Mouse (Mus musculus): ENCODE measurements at regions not wholly inside any gene's neighbourhood (a gene's known extent, or its start where the extent isn't known, plus 50 kb on each side); places are given as distances from the start of the nearest gene placed in this dataset.

DNA sequence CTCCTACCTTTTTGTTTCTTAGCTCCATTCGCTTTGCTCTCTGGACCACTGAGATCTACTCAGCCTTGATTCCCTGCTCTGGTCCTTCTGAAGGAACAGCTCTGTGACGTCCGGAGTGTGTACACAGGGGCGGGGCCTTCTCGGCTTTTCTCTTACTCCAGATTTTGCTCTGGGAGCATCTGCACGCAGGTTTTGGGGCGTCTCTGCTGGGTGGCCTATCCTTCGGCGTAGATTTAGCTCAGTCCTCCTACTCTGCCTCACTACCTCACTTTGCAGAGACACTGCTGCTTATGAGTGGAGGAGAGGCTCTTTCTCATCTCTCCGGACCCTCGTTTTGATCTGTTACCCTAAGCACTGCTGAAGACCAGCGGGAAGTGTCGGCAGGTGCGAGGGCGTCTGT, 161.4 kb downstream of the Nucb2 start:
- no peak overlapping the region for H3K27ac ChIP-seq (ENCODE audit: low read length)
- H3K4me2 ChIP-seq (ENCODE audit: low read length): no peak overlapping the region
- H3K27me3 ChIP-seq (ENCODE audit: control insufficient read depth, insufficient read depth, low read depth, low read length): no peaks in the 10 kb centered on the region
- no peaks in the 10 kb centered on the region for H3K9me3 ChIP-seq (replicated peaks; ENCODE audit: control insufficient read depth, low read length, poor library complexity, severe bottlenecking)
- 90% methylated on average over 15 of the region's 15 CpGs for WGBS
- H3K4me3 ChIP-seq (ENCODE audit: low read depth, low read length): no peak overlapping the region
- no peak for ATAC-seq
- no peaks in the 10 kb centered on the region for H3K36me3 ChIP-seq (ENCODE audit: control insufficient read depth, insufficient read depth, low read length)
- H3K9ac ChIP-seq (ENCODE audit: low read depth, low read length): no peak overlapping the region
- no peaks in the 10 kb centered on the region for H3K4me1 ChIP-seq (ENCODE audit: control insufficient read depth, insufficient read depth, low read length)

- Histone ChIP-seq H3K36me3 (ENCODE audit: control insufficient read depth, insufficient read depth, low read length) (no peaks in the 10 kb centered on the region), H3K9ac (ENCODE audit: low read depth, low read length) (no peak overlapping the region), H3K4me2 (ENCODE audit: low read length) (peak overlapping the region; percentile 29), H3K27ac (ENCODE audit: low read length) (no peak overlapping the region), H3K4me3 (ENCODE audit: low read depth, low read length) (no peak overlapping the region; the same call in 1 of the 2 replicates), H3K4me1 (ENCODE audit: control insufficient read depth, insufficient read depth, low read length) (peaks cover 11% of the 10 kb centered on the region; the same call in 1 of the 2 replicates), H3K9me3 (replicated peaks; ENCODE audit: control insufficient read depth, low read length, poor library complexity, severe bottlenecking) (no peaks in the 10 kb centered on the region), H3K27me3 (ENCODE audit: control insufficient read depth, insufficient read depth, low read depth, low read length) (no peaks in the 10 kb centered on the region)
- ATAC-seq: peak; percentile 45; the same call in 1 of the 2 replicates
- 45% methylated on average over 16 of the region's 16 CpGs for WGBS
Observed at GRCm38 (mm10) chr7:116674199-116675019, 170.2 kb downstream of the Nucb2 start.

GRCm38 (mm10) chr7:116676696-116677095, 172.5 kb downstream of the Nucb2 start:
- H3K4me3 ChIP-seq (ENCODE audit: low read depth, low read length): no peak overlapping the region
- no peaks in the 10 kb centered on the region for H3K9me3 ChIP-seq (replicated peaks; ENCODE audit: control insufficient read depth, low read length, poor library complexity, severe bottlenecking)
- no peak for ATAC-seq
- H3K27me3 ChIP-seq (ENCODE audit: control insufficient read depth, insufficient read depth, low read depth, low read length): no peaks in the 10 kb centered on the region
- peaks cover 11% of the 10 kb centered on the region; the same call in 1 of the 2 replicates for H3K4me1 ChIP-seq (ENCODE audit: control insufficient read depth, insufficient read depth, low read length)
- 85% methylated on average over 1 of the region's 1 CpGs for WGBS
- H3K36me3 ChIP-seq (ENCODE audit: control insufficient read depth, insufficient read depth, low read length): no peaks in the 10 kb centered on the region
- no peak overlapping the region for H3K4me2 ChIP-seq (ENCODE audit: low read length)
- H3K9ac ChIP-seq (ENCODE audit: low read depth, low read length): no peak overlapping the region
- no peak overlapping the region for H3K27ac ChIP-seq (ENCODE audit: low read length)

DNA sequence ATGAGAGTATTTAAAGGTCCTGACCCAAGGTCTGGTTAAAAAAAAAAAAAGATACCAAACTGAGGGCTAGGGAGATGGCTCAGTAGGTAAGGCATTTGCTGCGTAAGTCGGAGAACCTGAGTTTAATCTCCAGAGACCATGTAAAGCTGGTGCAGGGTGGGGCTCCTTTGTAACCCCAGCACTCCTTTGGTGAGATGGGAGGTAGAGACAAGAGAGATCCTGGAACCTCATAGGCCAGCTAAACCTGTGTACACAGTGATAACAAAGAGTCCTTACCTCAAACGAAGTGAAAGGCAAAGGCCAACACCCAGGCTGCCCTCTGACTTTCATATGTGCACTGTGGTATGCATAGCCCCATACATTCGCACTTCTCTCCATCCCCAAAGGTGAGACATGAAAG, 175.0 kb downstream of the Nucb2 start:
- Histone ChIP-seq H3K4me3 (ENCODE audit: low read depth, low read length) (no peak overlapping the region), H3K27me3 (ENCODE audit: control insufficient read depth, insufficient read depth, low read depth, low read length) (no peaks in the 10 kb centered on the region), H3K9ac (ENCODE audit: low read depth, low read length) (no peak overlapping the region), H3K27ac (ENCODE audit: low read length) (no peak overlapping the region), H3K4me1 (ENCODE audit: control insufficient read depth, insufficient read depth, low read length) (peaks cover 7% of the 10 kb centered on the region; the same call in 1 of the 2 replicates), H3K9me3 (replicated peaks; ENCODE audit: control insufficient read depth, low read length, poor library complexity, severe bottlenecking) (no peaks in the 10 kb centered on the region), H3K36me3 (ENCODE audit: control insufficient read depth, insufficient read depth, low read length) (no peaks in the 10 kb centered on the region), H3K4me2 (ENCODE audit: low read length) (no peak overlapping the region)
- 79% methylated on average over 4 of the region's 4 CpGs for WGBS
- ATAC-seq: no peak

DNA sequence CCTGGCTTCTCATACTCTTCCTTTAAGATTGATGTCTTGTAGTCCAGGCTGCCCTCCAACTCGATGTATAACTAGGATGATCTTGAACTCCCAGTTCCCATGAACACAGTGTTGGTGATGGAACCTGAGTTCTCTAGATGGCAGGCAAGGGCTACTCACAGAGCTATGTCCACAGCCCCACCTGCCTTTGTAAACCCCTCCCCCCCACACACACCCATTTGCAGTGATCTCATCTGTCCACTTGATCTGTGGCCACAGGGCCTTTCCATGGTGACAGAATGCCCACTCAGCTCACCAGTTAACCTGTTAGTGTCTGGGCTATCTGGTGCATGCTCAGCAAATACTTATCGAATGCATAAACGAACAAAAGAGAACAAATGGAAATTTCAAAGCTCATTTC, 176.4 kb downstream of the Nucb2 start:
- H3K4me2 ChIP-seq (ENCODE audit: low read length): no peak overlapping the region
- no peak overlapping the region for H3K27ac ChIP-seq (ENCODE audit: low read length)
- no peaks in the 10 kb centered on the region for H3K4me1 ChIP-seq (ENCODE audit: control insufficient read depth, insufficient read depth, low read length)
- H3K9me3 ChIP-seq (replicated peaks; ENCODE audit: control insufficient read depth, low read length, poor library complexity, severe bottlenecking): no peaks in the 10 kb centered on the region
- 83% methylated on average over 3 of the region's 3 CpGs for whole genome bisulfite sequencing
- ATAC-seq: no peak
- H3K27me3 ChIP-seq (ENCODE audit: control insufficient read depth, insufficient read depth, low read depth, low read length): no peaks in the 10 kb centered on the region
- H3K36me3 ChIP-seq (ENCODE audit: control insufficient read depth, insufficient read depth, low read length): no peaks in the 10 kb centered on the region
- H3K4me3 ChIP-seq (ENCODE audit: low read depth, low read length): no peak overlapping the region
- H3K9ac ChIP-seq (ENCODE audit: low read depth, low read length): no peak overlapping the region

DNA sequence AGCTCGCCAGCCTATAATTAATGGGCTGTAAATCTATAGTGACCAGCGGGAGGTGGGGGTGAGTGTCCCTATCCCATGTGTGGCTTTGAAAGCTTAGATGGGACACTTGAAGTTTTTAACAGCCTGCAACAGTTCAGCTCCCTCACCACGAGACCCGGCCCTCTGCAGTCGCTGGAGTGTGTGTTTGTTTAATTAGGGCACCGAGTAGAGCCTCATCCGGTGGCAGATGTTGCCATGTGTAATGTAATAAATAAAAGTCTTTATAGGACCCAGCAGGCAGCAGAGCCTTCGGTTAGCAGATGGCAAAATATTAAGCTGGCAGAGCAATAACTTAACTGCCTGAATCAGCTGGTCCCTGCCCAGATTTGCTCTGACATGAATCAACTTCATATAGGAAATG, 177.1 kb downstream of the Nucb2 start:
- 52% methylated on average over 8 of the region's 8 CpGs for WGBS
- Histone ChIP-seq H3K4me3 (ENCODE audit: low read depth, low read length) (no peak overlapping the region), H3K27me3 (ENCODE audit: control insufficient read depth, insufficient read depth, low read depth, low read length) (no peaks in the 10 kb centered on the region), H3K4me2 (ENCODE audit: low read length) (no peak overlapping the region), H3K27ac (ENCODE audit: low read length) (no peak overlapping the region), H3K9me3 (replicated peaks; ENCODE audit: control insufficient read depth, low read length, poor library complexity, severe bottlenecking) (no peaks in the 10 kb centered on the region), H3K9ac (ENCODE audit: low read depth, low read length) (no peak overlapping the region), H3K36me3 (ENCODE audit: control insufficient read depth, insufficient read depth, low read length) (no peaks in the 10 kb centered on the region), H3K4me1 (ENCODE audit: control insufficient read depth, insufficient read depth, low read length) (no peaks in the 10 kb centered on the region)
- ATAC-seq: no peak

- Histone ChIP-seq H3K4me3 (ENCODE audit: low read depth, low read length) (no peak overlapping the region), H3K9ac (ENCODE audit: low read depth, low read length) (no peak overlapping the region), H3K27me3 (ENCODE audit: control insufficient read depth, insufficient read depth, low read depth, low read length) (no peaks in the 10 kb centered on the region), H3K27ac (ENCODE audit: low read length) (no peak overlapping the region), H3K4me1 (ENCODE audit: control insufficient read depth, insufficient read depth, low read length) (peaks cover 5% of the 10 kb centered on the region), H3K9me3 (replicated peaks; ENCODE audit: control insufficient read depth, low read length, poor library complexity, severe bottlenecking) (no peaks in the 10 kb centered on the region; the same call in 1 of the 2 replicates), H3K4me2 (ENCODE audit: low read length) (no peak overlapping the region), H3K36me3 (ENCODE audit: control insufficient read depth, insufficient read depth, low read length) (no peaks in the 10 kb centered on the region)
- ATAC-seq: no peak
- 83% methylated on average over 2 of the region's 2 CpGs for WGBS
Observed at GRCm38 (mm10) chr7:116700409-116700808, 196.2 kb downstream of the Nucb2 start.

DNA sequence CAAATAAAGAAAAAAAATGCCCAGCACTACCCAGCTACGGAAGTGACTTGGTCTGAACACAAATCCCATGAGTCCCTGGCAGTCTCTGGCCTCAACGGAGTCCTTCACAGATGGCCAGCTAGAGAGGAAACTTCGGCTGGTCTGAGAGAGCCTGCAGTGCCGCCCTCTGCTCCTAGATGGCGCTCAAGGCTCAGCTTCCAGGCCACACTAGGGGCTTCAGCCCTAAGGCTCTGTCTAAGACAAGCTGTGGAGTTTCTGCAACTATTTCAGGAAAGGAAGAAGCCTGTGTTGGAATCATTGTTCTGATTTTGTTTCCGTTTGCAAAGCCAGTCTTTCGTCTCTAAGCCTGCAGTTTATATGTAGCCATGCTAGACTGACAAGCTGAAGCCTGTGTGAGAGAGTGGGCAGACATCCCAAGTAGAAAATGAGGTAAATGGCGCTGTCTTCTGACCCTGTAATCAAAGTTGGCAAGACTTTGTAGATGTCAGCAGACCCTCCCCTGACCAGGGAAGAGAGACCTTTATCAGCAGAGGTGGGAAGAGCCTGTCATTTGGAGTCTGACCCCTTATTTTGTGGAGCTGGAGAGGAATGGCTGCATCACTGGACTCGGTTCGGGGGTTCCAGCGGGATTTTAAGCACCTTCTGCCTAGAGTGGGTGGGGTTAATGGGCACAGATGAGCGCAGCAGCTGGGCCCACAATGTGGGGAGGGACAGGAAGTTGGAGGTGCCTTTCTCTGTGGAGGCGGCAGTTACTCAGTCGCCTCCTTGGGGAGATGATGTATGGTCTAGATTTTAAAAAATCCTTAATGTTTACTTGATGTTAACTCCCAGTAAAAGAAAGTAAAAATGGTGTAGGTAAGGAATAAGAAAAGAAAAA, 197.5 kb downstream of the Nucb2 start:
- Histone ChIP-seq H3K4me3 (ENCODE audit: low read depth, low read length) (no peak overlapping the region), H3K27ac (ENCODE audit: low read length) (no peak overlapping the region), H3K36me3 (ENCODE audit: control insufficient read depth, insufficient read depth, low read length) (no peaks in the 10 kb centered on the region), H3K4me2 (ENCODE audit: low read length) (no peak overlapping the region), H3K4me1 (ENCODE audit: control insufficient read depth, insufficient read depth, low read length) (peaks cover 5% of the 10 kb centered on the region), H3K9ac (ENCODE audit: low read depth, low read length) (no peak overlapping the region), H3K9me3 (replicated peaks; ENCODE audit: control insufficient read depth, low read length, poor library complexity, severe bottlenecking) (peaks cover 2% of the 10 kb centered on the region; the same call in 1 of the 2 replicates), H3K27me3 (ENCODE audit: control insufficient read depth, insufficient read depth, low read depth, low read length) (no peaks in the 10 kb centered on the region)
- WGBS: 46% methylated on average over 14 of the region's 14 CpGs
- peak; percentile 84 for ATAC-seq

GRCm38 (mm10) chr7:116702596-116702995, 198.4 kb downstream of the Nucb2 start:
- Histone ChIP-seq H3K27ac (ENCODE audit: low read length) (no peak overlapping the region), H3K36me3 (ENCODE audit: control insufficient read depth, insufficient read depth, low read length) (no peaks in the 10 kb centered on the region), H3K4me2 (ENCODE audit: low read length) (no peak overlapping the region), H3K4me3 (ENCODE audit: low read depth, low read length) (no peak overlapping the region), H3K27me3 (ENCODE audit: control insufficient read depth, insufficient read depth, low read depth, low read length) (no peaks in the 10 kb centered on the region), H3K4me1 (ENCODE audit: control insufficient read depth, insufficient read depth, low read length) (peaks cover 5% of the 10 kb centered on the region), H3K9me3 (replicated peaks; ENCODE audit: control insufficient read depth, low read length, poor library complexity, severe bottlenecking) (peaks cover 2% of the 10 kb centered on the region; the same call in 1 of the 2 replicates), H3K9ac (ENCODE audit: low read depth, low read length) (no peak overlapping the region)
- WGBS: 78% methylated on average over 2 of the region's 2 CpGs
- no peak for ATAC-seq
